Mouse (Mus musculus): ENCODE measurements around the gene Cnst.
A peak's percentile ranks its signal among the peaks of the same experiment; 100 is the strongest.
"Not testable (repeated sequence)": the region's sequence is repeated elsewhere in the genome, so short reads cannot be mapped to it uniquely, and the experiment has no call there.

Gene Cnst

DNA sequence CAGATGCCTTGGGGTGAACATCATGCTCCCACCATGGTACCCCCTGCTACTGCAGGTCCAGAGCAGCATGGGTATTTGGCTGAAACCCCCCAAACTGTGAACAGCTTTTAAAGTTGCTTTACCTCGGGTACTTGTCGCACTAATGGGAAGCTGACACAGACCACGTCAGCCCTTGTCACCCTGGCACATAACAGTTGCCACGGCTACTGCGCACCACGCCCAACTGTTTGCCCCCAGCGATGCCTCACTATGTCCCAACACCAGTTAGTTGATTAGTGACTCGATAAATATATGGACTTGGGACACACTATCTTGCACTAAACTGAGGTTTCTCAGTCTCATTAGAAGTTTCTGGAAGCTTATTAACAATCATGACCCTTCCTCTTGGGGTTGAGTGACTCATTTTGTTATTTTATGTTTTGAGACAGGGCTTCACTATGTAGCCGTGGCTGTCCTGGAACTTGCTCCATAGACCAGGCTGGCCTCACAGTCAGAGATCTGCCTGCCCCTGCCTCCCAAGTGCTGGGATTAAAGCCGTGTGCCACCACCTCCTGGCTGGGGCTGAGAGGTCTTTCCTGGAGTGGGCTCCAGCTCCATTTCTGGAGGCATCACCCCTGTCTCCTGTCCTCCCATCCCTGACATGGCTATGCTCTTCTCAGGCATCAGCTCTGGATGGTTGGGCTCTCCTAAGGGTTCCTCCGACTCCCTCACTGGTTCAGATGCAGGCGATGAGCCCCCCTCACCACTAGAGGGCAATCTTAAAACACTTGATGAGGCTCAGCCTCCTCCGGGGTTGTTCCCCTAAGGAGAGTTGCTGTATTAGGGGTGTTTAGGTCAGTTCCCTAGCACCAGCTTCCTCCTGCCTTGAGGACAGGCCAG is 99.2 kb downstream of the Cnst start:
- peak; percentile 100 for ATAC-seq (ENCODE audit: low TSS enrichment)

DNA sequence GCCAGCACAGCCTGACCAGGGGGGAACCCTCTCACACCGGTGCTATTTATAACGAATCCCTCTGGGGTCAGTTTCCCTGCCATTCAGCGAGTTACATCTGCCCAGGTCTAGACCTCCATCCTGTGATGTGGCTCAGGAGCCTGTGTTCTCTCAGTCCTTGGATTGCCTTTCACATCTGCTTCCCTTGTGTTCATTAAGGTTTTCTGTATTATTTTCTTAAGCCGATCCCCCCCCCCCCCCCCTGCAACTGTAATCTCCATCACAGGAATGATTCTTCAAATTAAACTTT is 99.8 kb downstream of the Cnst start:
- ATAC-seq (ENCODE audit: low TSS enrichment), result no peak; the same call in 1 of the 2 replicates

- ATAC-seq (ENCODE audit: low TSS enrichment), result not testable (repeated sequence)
Observed at GRCm38 (mm10) chr1:179648678-179649077, 102.5 kb downstream of the Cnst start.

DNA sequence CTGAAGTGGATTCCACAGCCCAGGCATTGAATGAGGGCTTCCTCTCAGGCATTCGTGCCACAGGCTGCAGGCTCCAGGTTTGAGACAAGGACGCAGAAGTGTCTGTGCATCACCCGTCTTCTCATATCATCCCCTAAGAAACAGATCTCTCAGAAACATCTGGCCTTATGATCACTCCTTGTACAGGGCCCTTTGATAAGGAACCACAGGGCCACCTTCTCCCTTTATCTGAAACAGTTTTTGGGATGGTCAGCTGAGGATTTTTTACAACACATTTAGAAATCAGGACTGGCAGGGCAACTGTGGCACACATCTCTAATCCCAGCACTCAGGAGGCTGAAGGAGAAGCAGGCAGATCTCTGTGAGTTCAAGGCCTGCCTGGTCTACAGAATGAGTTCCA is 103.2 kb downstream of the Cnst start:
- no peak for ATAC-seq (ENCODE audit: low TSS enrichment)

DNA sequence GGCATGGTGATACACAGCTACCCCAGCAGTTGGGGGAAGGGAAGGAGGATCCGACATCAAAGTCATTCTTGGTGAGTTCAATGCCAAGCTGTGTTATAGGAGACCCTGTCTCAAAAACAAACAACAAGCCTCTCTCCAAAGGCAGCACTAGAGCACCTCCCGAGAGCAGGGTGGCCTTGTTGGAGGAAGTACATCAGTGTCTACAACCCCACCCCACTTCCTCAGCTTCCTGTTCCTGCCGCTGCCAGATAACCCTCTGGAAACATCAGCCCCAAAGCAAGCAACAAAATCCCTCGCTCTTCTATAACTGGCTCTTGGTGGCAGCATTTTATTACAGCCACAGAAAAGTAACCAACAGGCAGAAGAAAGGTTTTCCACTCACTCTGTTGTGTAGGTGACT is 104.1 kb downstream of the Cnst start:
- no peak for ATAC-seq (ENCODE audit: low TSS enrichment)

- peak; percentile 44; the same call in 1 of the 2 replicates for ATAC-seq (ENCODE audit: low TSS enrichment)
Observed at GRCm38 (mm10) chr1:179651224-179651623, 105.1 kb downstream of the Cnst start.

DNA sequence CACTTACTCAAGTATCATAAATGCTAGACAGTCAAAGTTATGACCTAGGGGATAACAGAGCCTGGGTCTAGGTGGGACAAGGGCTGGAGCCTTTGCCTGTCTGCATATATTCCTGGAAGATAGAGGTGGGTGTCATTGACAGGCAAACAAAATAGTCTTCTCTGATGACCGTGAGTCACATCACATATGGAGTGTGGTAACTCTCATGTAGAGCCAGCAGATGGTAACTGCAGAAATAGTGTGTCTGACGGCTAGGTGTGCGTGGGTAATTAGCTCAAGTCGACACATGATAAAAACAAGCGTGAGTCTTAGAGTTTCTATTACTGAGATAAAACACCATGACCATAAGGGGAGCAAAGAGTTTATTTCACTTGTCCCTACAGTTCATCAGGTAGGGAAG is 116.9 kb downstream of the Cnst start:
- ATAC-seq (ENCODE audit: low TSS enrichment), result peak; percentile 84

DNA sequence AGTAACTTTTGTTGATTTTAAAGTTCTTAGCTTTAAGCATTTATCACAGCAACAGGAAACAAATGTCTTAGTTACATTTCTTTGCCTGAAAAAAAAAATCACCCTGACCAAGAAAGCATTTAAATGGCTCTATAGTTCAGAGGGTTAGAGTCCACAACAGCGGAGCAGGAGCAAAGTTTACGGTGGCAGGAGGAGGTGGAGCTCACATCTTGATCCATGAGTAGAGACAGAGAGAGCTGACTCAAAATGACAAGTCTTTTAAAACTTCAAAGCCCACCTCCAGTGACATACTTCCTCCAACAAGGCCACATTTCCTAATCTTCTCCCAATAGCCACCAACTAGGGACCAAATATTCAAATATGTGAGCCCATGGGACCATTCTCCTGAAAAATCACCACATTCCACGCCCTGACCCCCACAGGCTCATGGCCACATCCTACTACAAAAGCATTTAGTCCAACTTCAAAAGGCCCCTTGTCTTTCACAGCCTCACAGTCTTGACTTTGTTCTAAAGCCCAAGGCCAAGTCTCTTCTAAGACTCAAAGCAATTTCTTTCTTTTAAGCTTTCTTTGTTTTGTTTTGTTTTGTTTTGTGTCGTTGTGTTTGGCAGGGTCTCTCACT is 118.2 kb downstream of the Cnst start:
- ATAC-seq (ENCODE audit: low TSS enrichment), result no peak

DNA sequence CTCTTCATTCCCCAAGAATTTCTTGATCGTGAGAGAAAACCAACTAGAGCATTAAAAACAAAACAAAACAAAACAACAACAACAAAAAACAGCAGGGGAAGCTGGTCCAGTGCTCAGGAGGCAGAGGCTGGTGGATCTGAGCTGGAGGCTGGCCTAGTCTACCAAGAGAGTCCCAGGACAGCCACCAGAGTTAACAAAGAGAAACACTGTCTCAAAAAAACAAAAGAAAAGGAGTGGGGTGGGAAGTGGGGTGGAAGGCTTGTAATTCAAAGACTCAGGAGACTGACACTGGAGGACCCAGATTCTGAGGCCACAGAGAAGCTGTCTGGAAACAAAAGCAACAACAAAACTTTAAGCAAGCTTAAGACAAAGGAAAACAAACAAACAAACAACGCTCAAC is 120.8 kb downstream of the Cnst start:
- ATAC-seq (ENCODE audit: low TSS enrichment), result no peak

DNA sequence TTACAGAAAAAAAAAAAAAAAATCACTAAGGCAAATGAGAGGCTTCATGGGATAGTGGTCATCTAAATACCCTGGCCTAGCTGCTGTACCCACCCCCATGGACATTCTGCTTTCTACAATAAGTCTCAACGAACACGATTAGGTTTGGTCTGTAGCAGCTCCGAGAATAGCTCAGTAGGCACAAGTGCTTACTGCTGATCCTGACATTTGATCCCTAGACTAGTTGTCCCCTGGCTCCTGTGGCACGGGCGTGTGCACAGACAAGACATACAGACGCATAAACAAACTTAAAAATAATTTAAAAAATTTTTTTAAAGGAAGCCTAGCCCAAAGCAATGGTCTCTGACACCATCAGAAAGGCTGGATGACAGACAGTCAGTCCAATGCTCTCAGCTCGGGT is 121.3 kb downstream of the Cnst start:
- ATAC-seq (ENCODE audit: low TSS enrichment), result no peak

- peak; percentile 83 for ATAC-seq (ENCODE audit: low TSS enrichment)
Observed at GRCm38 (mm10) chr1:179668013-179668805, 122.0 kb downstream of the Cnst start, which contains the start of gene Sccpdh. Gene Sccpdh, plus strand, starts transcription at chr1:179668210.

GRCm38 (mm10) chr1:179668836-179669537 is 122.8 kb downstream of the Cnst start:
- no peak for ATAC-seq (ENCODE audit: low TSS enrichment)

DNA sequence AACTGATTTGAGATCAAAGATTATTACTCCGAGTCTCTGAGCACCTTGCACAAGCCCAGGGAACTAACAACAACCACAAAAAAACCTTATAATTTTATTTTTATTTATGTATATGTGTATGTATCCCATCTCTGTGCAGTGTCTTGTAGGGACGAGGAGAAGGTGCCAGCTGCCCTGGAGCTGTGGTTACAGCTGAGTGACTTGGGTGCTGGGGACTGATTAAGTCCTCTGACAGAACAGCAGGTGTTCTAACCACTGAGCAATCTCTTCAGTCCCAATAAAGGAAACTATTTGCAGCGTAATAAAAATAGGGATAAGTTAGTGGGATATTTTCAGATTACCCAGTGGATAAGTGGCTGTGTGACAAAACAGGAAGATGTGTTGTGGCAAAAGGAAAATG is 128.2 kb downstream of the Cnst start:
- no peak for ATAC-seq (ENCODE audit: low TSS enrichment)

DNA sequence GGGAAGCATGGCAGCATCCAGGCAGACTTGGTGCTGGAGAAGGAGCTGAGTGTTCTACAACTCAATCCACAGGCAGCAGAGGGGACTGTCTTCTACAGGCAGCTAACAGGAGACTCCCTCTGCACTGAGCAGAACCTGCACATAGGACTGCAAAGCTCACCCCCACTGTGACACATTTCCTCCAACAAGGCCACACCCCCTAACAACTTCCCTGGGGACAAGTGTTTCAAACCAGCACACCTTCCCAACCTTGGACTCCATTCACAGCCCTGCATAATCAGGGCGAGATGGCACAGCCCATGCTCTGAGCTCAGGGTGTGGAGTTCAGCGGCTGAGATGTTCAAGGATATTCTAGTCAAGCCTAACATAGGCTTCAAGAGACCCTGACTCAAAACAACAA is 130.9 kb downstream of the Cnst start:
- ATAC-seq (ENCODE audit: low TSS enrichment), result no peak

Data from frontal cortex, adult (tissue).